Mouse (Mus musculus) colon, adult 2 months (tissue): ENCODE data around the gene Olfr1375. TPM values are rescaled to one million over a fixed set of nuclear protein-coding genes. Genes with fewer than 3 reads are reported as not detected.

Experiments
- polyA plus RNA-seq: library from polyadenylated mRNA; depleted of rRNA; stranded (reverse); fragments of >200 nt; gene quantifications from 2 replicates; pipeline ENCODE4 v1.2.3, GENCODE M21; 2012; rRNA removed

The Olfr1375 gene
- polyA plus RNA-seq = not detected in 2 replicates

GRCm38 (mm10) chr11:51047809-51048208 lies at the start of gene Olfr1375:
Gene Olfr1375, plus strand, starts transcription at chr11:51048109.

GRCm38 (mm10) chr11:51003296-51003695 lies 44.6 kb upstream of the Olfr1375 start, which contains the start of gene Olfr51:
Gene Olfr51, plus strand, starts transcription at chr11:51003596.

GRCm38 (mm10) chr11:51013936-51014335 lies 34.0 kb upstream of the Olfr1375 start, which contains the start of gene Olfr54:
Gene Olfr54, plus strand, starts transcription at chr11:51014236.

GRCm38 (mm10) chr11:51059151-51059571 lies 11.3 kb downstream of the Olfr1375 start, which contains the start of gene Zfp354a:
Gene Zfp354a, plus strand, starts transcription at chr11:51059257.

Other genes starting within 250 kb of the Olfr1375 start
- gene Zfp354c, start 220.4 kb upstream of the Olfr1375 start, polyA plus RNA-seq = 0.90 and 0.93 TPM in 2 replicates
- gene Zfp879, start 206.6 kb upstream of the Olfr1375 start, polyA plus RNA-seq = 0.19 and 0.21 TPM in 2 replicates
- 0.08 and 0.12 TPM in 2 replicates for gene Grm6, start 197.4 kb upstream of the Olfr1375 start, polyA plus RNA-seq
- gene Zfp454, start 160.5 kb upstream of the Olfr1375 start, polyA plus RNA-seq = 0.21 and 0.31 TPM in 2 replicates
- gene Zfp2, start 131.9 kb upstream of the Olfr1375 start, polyA plus RNA-seq = 0.44 and 0.60 TPM in 2 replicates
- gene Zfp354b, start 116.5 kb upstream of the Olfr1375 start, polyA plus RNA-seq = 0.08 and 0.10 TPM in 2 replicates
- gene 4933414I15Rik, start 104.3 kb upstream of the Olfr1375 start, polyA plus RNA-seq = not detected in 2 replicates
- not detected in 2 replicates for gene Prop1, start 94.3 kb upstream of the Olfr1375 start, polyA plus RNA-seq
- not detected in 2 replicates for gene Olfr1378, start 81.6 kb upstream of the Olfr1375 start, polyA plus RNA-seq
- not detected in 2 replicates for gene Olfr1377, start 66.1 kb upstream of the Olfr1375 start, polyA plus RNA-seq
- not detected in 2 replicates for gene Olfr51, start 44.5 kb upstream of the Olfr1375 start, polyA plus RNA-seq
- gene Olfr54, start 33.9 kb upstream of the Olfr1375 start, polyA plus RNA-seq = not detected in 2 replicates
- 1.2 and 1.7 TPM in 2 replicates for gene Zfp354a, start 11.1 kb downstream of the Olfr1375 start, polyA plus RNA-seq
- gene Gm12569, start 172.4 kb downstream of the Olfr1375 start, polyA plus RNA-seq = not detected in 2 replicates
- 9.6 and 13.1 TPM in 2 replicates for gene Clk4, start 213.6 kb downstream of the Olfr1375 start, polyA plus RNA-seq
- gene BC049762, start 214.9 kb downstream of the Olfr1375 start, polyA plus RNA-seq = not detected in 2 replicates
- gene Col23a1, start 241.8 kb downstream of the Olfr1375 start, polyA plus RNA-seq = 2.7 and 3.6 TPM in 2 replicates